Mouse (Mus musculus) stomach, embryonic 15.5 days (tissue): ENCODE results near the gene Hba-x. TPM values are rescaled to one million over a fixed set of nuclear protein-coding genes. Genes with fewer than 3 reads are reported as not detected.
A peak's percentile ranks its signal among the peaks of the same experiment; 100 is the strongest.
"Not testable (repeated sequence)": the region's sequence is repeated elsewhere in the genome, so short reads cannot be mapped to it uniquely, and the experiment has no call there.

ENCODE experiments used
- ATAC-seq: fragments of 200-750 bp; cut with Nextera tagmentation; 2 replicates; pipeline ENCODE4 v1.8.0; 2017; ENCODE audit warnings: low read depth, moderate number of reproducible peaks, moderate TSS enrichment; ENCODE audit not compliant: insufficient read depth, low FRiP score
- H3K27ac ChIP-seq: fragments of 300-500 bp; sonication (generic); 2 replicates; pipeline ENCODE4 v1.5.1; 2015; ENCODE audit warnings: mild to moderate bottlenecking, inconsistent platforms
- H3K27me3 ChIP-seq: fragments of 300-500 bp; sonication (generic); replicated peaks from 2 replicates; pipeline ENCODE4 v1.6.1; 2015; ENCODE audit warnings: inconsistent platforms
- H3K36me3 ChIP-seq: fragments of 300-500 bp; sonication (generic); 2 replicates; pipeline ENCODE4 v1.6.1; 2015; ENCODE audit warnings: inconsistent platforms
- H3K4me1 ChIP-seq: fragments of 300-500 bp; sonication (generic); 2 replicates; pipeline ENCODE4 v1.6.1; 2015; ENCODE audit warnings: inconsistent platforms
- H3K4me2 ChIP-seq: fragments of 300-500 bp; sonication (generic); 2 replicates; pipeline ENCODE4 v1.6.1; 2015; ENCODE audit warnings: mild to moderate bottlenecking, inconsistent platforms
- H3K4me3 ChIP-seq: fragments of 300-500 bp; sonication (generic); replicated peaks from 2 replicates; pipeline ENCODE4 v1.5.1; 2015; ENCODE audit warnings: inconsistent platforms
- H3K9ac ChIP-seq: fragments of 300-500 bp; sonication (generic); 2 replicates; pipeline ENCODE4 v1.6.1; 2015; ENCODE audit warnings: inconsistent platforms
- H3K9me3 ChIP-seq: fragments of 300-500 bp; sonication (generic); 2 replicates; pipeline ENCODE4 v1.6.1; 2016; ENCODE audit warnings: inconsistent platforms
- WGBS: fragments of 180-500 bp; shearing (Covaris S2); methylation state at CpG from one replicate; pipeline ENCODE4 v1.1.7; 2015; 5-methylcytosine and 5-hydroxymethylcytosine counted together
- polyA plus RNA-seq: library from polyadenylated mRNA; unstranded; fragments of >200 nt; fragmentation: Nextera tagmentation; extraction: Ambion mirVana; gene quantifications from 2 replicates; pipeline ENCODE4 v1.2.1, GENCODE M21; 2015

Gene Hba-x
- polyA plus RNA-seq, 1 experiment from 2014 or later = 62.6 TPM

DNA sequence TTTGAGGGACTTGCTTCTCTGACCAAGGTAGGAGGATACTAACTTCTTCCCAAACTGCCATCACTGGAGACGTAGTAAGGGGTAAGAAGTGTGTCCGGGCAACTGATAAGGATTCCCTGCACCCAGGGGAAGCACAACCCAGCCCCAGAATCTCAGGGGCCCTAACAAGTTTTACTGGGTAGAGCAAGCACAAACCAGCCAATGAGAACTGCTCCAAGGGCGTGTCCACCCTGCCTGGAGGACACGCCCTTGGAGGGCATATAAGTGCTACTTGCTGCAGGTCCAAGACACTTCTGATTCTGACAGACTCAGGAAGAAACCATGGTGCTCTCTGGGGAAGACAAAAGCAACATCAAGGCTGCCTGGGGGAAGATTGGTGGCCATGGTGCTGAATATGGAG, 20.0 kb downstream of the Hba-x start, which contains the start of gene Hba-a2:
Gene Hba-a2, plus strand, starts transcription at position 287 of the 400 bp plus-strand sequence.
- not testable (repeated sequence) for H3K4me2 ChIP-seq, H3K9ac ChIP-seq, H3K27me3 ChIP-seq, H3K9me3 ChIP-seq, H3K4me1 ChIP-seq, H3K27ac ChIP-seq, H3K36me3 ChIP-seq, H3K4me3 ChIP-seq
- no CpG with 5 or more reads among the region's 4 CpGs for WGBS
- peak; percentile 79 for ATAC-seq

DNA sequence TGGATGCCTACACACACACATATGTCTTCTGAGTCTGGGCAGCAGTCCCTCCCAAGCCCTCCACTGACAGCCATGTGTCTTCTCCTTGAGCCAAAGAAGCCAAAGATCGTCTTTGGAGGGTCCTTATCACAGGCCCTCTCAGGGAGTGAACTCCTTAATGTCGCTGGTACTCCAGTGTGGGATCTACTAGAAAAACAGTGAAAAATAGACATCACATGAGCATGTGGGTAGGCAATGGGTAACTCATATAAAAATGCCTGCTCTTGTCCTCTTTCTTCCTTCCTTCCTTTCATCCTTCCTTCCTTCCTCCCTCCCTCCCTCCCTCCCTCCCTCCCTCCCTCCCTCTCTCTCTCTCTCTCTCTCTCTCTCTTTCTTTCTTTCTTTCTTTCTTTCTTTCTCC, 21.2 kb downstream of the Hba-x start:
- not testable (repeated sequence) for H3K27me3 ChIP-seq, ATAC-seq, H3K36me3 ChIP-seq, H3K9ac ChIP-seq, H3K4me3 ChIP-seq, H3K4me2 ChIP-seq, H3K9me3 ChIP-seq, H3K4me1 ChIP-seq, H3K27ac ChIP-seq
- WGBS = 24% methylated on average over 2 of the region's 2 CpGs

DNA sequence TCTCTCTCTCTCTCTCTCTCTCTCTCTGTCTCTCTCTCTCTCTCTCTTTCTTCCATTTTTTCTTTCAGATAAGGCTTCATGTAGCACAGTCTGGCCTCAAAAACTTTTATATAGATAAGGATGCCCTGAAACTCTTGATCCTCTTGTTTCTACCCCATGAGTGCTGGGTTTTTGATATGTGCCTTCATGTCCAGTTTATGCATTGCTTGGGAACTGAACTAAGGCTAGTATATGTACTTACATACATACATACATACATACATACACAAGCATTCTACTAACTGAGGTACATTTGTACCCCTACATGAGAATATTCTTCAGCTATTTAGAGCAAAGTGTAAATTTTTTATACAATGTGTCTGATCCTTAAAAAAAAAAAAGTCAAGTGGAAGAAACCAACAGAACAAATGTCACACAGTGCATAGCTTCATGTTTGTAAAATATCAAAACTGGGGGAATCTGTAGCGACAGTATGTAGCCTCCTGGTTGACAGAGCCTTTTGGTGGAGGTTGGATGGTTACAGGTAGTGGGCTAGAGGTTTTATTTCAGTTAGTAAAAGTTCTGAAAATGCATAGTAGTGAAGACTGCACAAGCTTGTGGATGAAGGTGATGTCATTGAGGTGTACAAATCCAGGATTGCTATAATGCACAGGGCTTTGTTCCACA, 21.8 kb downstream of the Hba-x start:
- no peaks in the 10 kb centered on the region for H3K36me3 ChIP-seq
- no peak overlapping the region for H3K4me2 ChIP-seq
- no peaks in the 10 kb centered on the region for H3K27me3 ChIP-seq
- no peak overlapping the region for H3K9ac ChIP-seq
- peak; percentile 37; the same call in 1 of the 2 replicates for ATAC-seq
- H3K27ac ChIP-seq = no peak overlapping the region
- no peaks in the 10 kb centered on the region for H3K4me1 ChIP-seq
- no peaks in the 10 kb centered on the region for H3K9me3 ChIP-seq
- no peak overlapping the region for H3K4me3 ChIP-seq
- 84% methylated on average over 1 of the region's 1 CpGs for WGBS

DNA sequence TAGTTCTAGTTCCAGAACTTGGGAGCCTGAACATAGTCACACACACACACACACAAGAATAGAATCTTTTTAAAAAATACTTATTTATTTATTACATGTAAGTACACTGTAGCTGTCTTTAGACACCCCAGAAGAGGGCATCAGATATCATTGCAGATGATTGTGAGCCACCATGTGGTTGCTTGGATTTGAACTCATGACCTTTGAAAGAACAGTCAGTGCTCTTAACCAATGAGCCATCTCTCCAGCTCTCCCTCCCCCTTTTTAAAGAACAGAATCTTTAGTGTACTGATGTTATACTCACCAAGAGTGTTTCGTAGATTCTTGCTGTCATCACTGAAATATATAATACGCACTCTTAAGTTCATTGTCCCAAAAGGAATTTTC, 22.3 kb downstream of the Hba-x start:
- ATAC-seq = no peak
- H3K4me1 ChIP-seq = no peaks in the 10 kb centered on the region
- H3K27me3 ChIP-seq = no peaks in the 10 kb centered on the region
- H3K4me3 ChIP-seq = no peak overlapping the region
- H3K9me3 ChIP-seq = no peaks in the 10 kb centered on the region
- H3K36me3 ChIP-seq = no peaks in the 10 kb centered on the region
- H3K4me2 ChIP-seq = no peak overlapping the region
- H3K27ac ChIP-seq = no peak overlapping the region
- WGBS = 91% methylated on average over 2 of the region's 2 CpGs
- H3K9ac ChIP-seq = no peak overlapping the region

DNA sequence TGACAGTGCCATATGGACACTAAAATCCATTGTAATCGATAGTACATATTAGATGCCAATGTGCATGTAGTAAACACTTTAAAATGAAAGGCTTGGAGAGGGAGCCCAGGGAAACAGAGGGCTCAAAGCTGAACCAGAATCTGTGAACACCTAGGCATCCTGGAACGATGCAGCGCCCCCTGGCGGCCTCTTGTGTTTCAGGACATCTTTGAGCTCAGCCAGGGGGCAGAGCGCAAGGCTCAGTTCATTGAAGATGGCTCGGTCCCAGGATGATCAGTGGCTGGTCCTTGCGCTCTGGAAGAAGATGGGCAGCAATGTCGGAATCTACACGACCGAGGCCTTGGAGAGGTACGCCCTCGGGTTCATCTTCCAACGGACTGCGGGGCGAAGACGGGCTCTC, 23.7 kb downstream of the Hba-x start, which contains the start of gene Hbq1a:
Gene Hbq1a, plus strand, starts transcription at position 205 of the 400 bp plus-strand sequence.
- not testable (repeated sequence) for H3K27me3 ChIP-seq, H3K9ac ChIP-seq, ATAC-seq, H3K4me1 ChIP-seq, H3K9me3 ChIP-seq, H3K36me3 ChIP-seq, H3K27ac ChIP-seq, H3K4me3 ChIP-seq
- 6% methylated on average over 16 of the region's 16 CpGs for WGBS
- peak within 1 kb of the TSS; percentile 49 for H3K4me2 ChIP-seq

DNA sequence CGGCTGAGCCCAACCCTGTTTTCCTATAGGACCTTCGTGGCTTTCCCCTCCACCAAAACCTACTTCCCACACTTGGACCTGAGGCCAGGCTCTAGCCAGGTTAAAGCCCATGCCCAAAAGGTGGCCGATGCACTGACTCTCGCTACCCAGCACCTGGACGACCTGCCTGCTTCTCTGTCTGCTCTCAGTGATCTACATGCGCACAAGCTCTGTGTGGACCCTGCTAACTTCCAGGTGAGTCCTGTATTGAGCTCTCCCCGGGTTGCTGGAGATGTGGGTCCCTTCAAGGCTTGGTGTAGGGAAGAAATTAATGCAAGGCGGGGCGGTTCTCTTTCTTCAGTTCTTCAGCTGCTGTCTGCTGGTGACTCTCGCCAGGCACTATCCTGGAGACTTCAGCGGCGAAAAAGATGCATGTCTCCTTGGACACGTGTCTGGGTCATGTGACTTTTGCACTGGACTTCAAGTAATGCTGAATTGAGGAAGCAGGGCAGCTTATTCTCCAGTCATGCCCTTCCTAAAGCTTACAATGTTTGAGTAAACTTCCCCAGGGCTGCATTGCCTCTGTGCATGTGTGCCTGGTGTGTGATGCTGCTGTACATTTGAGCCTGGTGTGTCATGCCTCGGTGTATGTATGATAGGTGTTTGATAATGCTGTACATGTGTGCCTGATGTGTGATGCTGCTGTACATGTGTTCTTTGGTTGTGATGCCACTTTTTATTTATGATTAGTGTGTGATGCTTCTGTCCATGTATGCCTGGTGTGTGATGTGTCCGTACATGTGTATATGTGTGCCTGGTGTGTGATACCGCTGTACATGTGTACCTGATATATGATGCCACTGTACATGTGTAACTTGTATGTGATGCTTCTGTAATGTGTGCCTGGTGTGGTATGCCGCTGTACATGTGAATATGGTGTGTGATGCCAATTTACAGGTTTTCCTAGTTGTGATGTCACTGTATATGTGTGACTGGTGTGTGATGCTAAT, 24.4 kb downstream of the Hba-x start:
- Histone ChIP-seq H3K27ac (no peak overlapping the region), H3K4me2 (peak overlapping the region; percentile 49), H3K4me3 (no peak overlapping the region; the same call in 1 of the 2 replicates), H3K9ac (no peak overlapping the region), H3K36me3 (no peaks in the 10 kb centered on the region), H3K27me3 (no peaks in the 10 kb centered on the region), H3K4me1 (no peaks in the 10 kb centered on the region), H3K9me3 (no peaks in the 10 kb centered on the region)
- no peak for ATAC-seq
- WGBS = 50% methylated on average over 15 of the region's 17 CpGs

DNA sequence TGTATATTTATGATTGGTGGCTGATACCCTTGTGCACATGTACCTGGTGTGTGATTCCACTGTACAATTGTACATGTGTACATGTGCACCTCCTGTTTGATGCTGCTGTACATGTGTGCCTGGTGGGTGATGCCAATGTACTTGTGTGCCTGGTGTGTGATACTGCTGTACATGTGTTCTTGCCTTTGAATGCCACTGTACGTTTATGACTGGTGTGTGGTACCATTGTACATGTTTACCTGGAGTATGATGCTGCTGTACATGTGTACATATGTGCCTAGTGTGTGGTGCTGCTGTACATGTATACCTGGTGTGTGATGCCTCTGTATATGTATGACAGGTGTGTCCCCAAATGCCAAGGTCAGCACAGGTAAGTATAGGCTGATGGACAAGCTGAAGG, 25.3 kb downstream of the Hba-x start:
- Histone ChIP-seq H3K4me1 (no peaks in the 10 kb centered on the region), H3K27me3 (no peaks in the 10 kb centered on the region), H3K9me3 (no peaks in the 10 kb centered on the region), H3K4me3 (no peak overlapping the region), H3K36me3 (no peaks in the 10 kb centered on the region), H3K27ac (no peak overlapping the region), H3K4me2 (no peak overlapping the region), H3K9ac (no peak overlapping the region)
- ATAC-seq = no peak
- 64% methylated on average over 1 of the region's 1 CpGs for WGBS

DNA sequence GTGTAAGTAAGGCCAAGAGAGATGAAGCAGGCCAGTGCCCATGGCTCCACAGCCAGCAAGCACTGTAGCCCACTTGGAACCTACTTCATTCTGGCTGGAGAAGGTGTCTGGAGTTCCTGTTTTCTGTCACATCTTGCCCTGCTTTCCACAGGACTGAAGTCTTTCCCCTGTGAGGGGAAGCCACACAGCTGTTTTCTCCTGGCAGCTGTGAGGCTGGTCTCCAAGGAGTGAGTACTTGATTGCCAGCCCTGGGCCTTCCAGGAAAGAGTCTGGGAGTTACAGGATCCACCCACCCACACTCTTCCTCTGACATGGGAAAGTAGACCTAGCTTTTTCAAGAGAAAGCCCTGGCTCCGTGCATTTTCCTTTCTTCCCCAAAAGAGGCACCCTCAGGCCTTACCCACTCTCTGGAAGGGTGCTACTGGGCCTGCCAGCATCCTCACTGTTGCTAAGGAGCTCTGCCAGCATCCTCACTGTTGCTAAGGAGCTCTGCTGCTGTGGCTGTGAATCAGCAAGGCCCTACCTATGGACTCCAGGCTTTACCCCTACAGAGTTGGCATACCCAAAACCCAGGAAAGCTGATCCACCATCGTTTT, 26.7 kb downstream of the Hba-x start:
- 37% methylated on average over 2 of the region's 2 CpGs for WGBS
- no peaks in the 10 kb centered on the region for H3K36me3 ChIP-seq
- no peaks in the 10 kb centered on the region for H3K27me3 ChIP-seq
- H3K4me1 ChIP-seq = no peaks in the 10 kb centered on the region
- H3K9ac ChIP-seq = no peak overlapping the region
- H3K27ac ChIP-seq = no peak overlapping the region
- no peak overlapping the region for H3K4me2 ChIP-seq
- no peaks in the 10 kb centered on the region for H3K9me3 ChIP-seq
- ATAC-seq = no peak
- H3K4me3 ChIP-seq = no peak overlapping the region

DNA sequence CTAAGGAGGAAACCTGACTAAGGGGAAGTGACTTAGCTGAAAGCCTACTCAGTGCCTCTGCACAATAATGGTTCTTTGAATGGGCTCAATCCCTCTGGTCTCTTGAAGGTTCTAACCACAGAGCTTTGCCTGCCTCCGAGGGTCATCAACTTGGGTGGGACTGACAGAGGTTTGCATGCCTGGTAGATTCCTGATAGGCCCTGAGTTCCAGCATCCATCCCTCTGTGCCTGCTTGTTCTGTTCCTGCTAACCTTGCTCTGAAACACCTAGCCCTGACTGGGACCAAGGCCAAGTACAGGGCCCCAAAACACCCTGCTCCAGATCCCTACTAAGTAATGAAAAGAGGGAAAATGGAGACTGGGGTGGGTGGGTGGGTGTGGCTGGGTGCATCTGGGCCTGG, 27.3 kb downstream of the Hba-x start:
- WGBS = 87% methylated on average over 1 of the region's 1 CpGs
- H3K4me1 ChIP-seq = no peaks in the 10 kb centered on the region
- no peak for ATAC-seq

DNA sequence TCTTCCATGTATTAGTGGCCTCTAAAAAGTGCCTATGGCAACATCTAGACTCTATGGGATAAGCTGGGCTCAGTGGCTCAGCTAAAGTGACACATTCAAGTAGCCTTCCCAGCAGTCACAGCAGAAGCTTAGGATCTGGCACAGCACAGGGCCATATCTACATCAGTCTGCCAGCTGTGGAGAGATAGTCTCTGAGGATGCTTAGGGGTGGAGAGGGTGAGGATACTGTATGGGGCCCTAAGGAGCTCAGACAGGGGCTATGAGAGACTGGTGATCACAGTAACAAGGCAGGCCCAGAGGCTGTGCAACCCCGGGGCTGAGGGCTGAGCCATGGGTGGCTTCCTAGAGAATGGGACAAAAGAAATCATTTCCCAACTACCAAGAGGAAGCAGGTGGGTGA, 30.8 kb downstream of the Hba-x start:
- H3K9ac ChIP-seq = no peak overlapping the region
- no peak overlapping the region for H3K27ac ChIP-seq
- H3K4me1 ChIP-seq = no peaks in the 10 kb centered on the region
- no peak overlapping the region for H3K4me2 ChIP-seq
- no peak for ATAC-seq
- 67% methylated on average over 1 of the region's 1 CpGs for WGBS
- no peaks in the 10 kb centered on the region for H3K36me3 ChIP-seq
- no peaks in the 10 kb centered on the region for H3K27me3 ChIP-seq
- no peaks in the 10 kb centered on the region for H3K9me3 ChIP-seq
- no peak overlapping the region for H3K4me3 ChIP-seq

More for the DNA sequence above, 27.3 kb downstream of the Hba-x start:
- Histone ChIP-seq H3K36me3 (no peaks in the 10 kb centered on the region), H3K4me3 (no peak overlapping the region), H3K4me2 (no peak overlapping the region), H3K9ac (no peak overlapping the region), H3K9me3 (no peaks in the 10 kb centered on the region), H3K27ac (no peak overlapping the region), H3K27me3 (no peaks in the 10 kb centered on the region)

DNA sequence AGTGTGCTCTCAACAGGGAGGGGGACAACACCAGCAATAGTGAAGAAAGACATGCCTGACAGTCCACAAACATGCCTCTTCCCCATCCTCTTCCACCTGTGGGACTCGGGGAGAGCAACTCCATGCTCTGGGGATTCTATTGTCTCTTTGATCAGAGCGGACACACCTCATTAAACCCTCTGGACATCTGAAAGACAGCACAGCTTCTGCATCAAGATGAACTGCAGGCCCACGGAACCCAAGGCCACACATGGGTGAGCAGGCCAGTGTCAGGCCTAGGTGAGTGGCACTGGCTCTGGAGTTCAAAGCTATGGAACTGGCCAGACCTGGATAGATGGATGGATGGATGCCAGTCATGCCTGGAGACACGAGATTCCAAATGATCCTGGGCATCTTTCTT, 33.2 kb downstream of the Hba-x start:
- H3K27me3 ChIP-seq = no peaks in the 10 kb centered on the region
- H3K9ac ChIP-seq = no peak overlapping the region
- ATAC-seq = no peak
- no peak overlapping the region for H3K4me2 ChIP-seq
- H3K36me3 ChIP-seq = no peaks in the 10 kb centered on the region
- WGBS = 57% methylated on average over 4 of the region's 4 CpGs
- H3K27ac ChIP-seq = no peak overlapping the region
- no peaks in the 10 kb centered on the region for H3K4me1 ChIP-seq
- no peaks in the 10 kb centered on the region for H3K9me3 ChIP-seq
- no peak overlapping the region for H3K4me3 ChIP-seq

DNA sequence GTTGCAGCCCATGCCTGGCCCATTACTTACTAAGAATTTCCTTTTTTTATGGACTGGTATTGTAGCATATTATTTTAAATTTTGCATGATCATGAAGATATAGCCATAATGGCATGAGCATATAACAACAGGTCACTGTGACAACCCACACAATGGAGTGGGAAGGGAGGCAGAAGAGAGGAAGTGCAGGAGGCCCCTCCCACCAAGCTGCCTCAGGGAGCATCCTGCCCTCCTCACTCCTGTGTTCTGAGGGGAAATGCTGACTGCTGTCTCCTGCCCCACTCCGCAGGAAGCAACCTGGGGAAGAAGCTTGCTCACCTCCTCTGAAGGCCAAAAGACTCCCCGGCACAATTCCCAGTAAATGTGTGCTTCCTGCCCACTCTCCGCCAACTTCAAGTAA, 33.7 kb downstream of the Hba-x start:
- 71% methylated on average over 3 of the region's 3 CpGs for WGBS
- H3K4me3 ChIP-seq = no peak overlapping the region

More for the DNA sequence above, 33.7 kb downstream of the Hba-x start:
- Histone ChIP-seq H3K4me2 (no peak overlapping the region), H3K9me3 (no peaks in the 10 kb centered on the region), H3K9ac (no peak overlapping the region), H3K4me1 (no peaks in the 10 kb centered on the region), H3K36me3 (no peaks in the 10 kb centered on the region), H3K27me3 (no peaks in the 10 kb centered on the region), H3K27ac (no peak overlapping the region)
- no peak for ATAC-seq
